Mouse (Mus musculus): ENCODE data around the gene Gm32742.

The Gm32742 gene

GRCm38 (mm10) chr9:51165312-51166180 lies at the start of gene Gm32742:
Gm32742 (minus strand) TSS chr9:51165517.
- no peak for DNase-seq (ENCODE audit: low spot score in 2 of 2)

GRCm38 (mm10) chr9:51213729-51214237 lies 48.5 kb upstream of the Gm32742 start:
- DNase-seq (ENCODE audit: low spot score in 2 of 2) = no peak

- DNase-seq (ENCODE audit: low spot score in 2 of 2) = no peak
These were observed 47.9 kb upstream of the Gm32742 start, which contains the start of gene Pou2af1 for GRCm38 (mm10) chr9:51213023-51213728. Pou2af1 (plus strand) TSS chr9:51213708.

GRCm38 (mm10) chr9:51211191-51211590 lies 45.9 kb upstream of the Gm32742 start:
- DNase-seq (ENCODE audit: low spot score in 2 of 2) = no peak

- DNase-seq (ENCODE audit: low spot score in 2 of 2) = no peak
These were observed 43.6 kb upstream of the Gm32742 start for GRCm38 (mm10) chr9:51208974-51209332.

GRCm38 (mm10) chr9:51194790-51195189 lies 29.5 kb upstream of the Gm32742 start:
- DNase-seq (ENCODE audit: low spot score in 2 of 2) = no peak

- DNase-seq (ENCODE audit: low spot score in 2 of 2) = no peak
These were observed 25.3 kb upstream of the Gm32742 start for GRCm38 (mm10) chr9:51190655-51191054.

GRCm38 (mm10) chr9:51185871-51186270 lies 20.6 kb upstream of the Gm32742 start:
- no peak for DNase-seq (ENCODE audit: low spot score in 2 of 2)

GRCm38 (mm10) chr9:51185386-51185785 lies 20.1 kb upstream of the Gm32742 start:
- DNase-seq (ENCODE audit: low spot score in 2 of 2) = peak; percentile 7 to 55

- DNase-seq (ENCODE audit: low spot score in 2 of 2) = no peak
These were observed 17.7 kb upstream of the Gm32742 start for GRCm38 (mm10) chr9:51182716-51183710.

- DNase-seq (ENCODE audit: low spot score in 2 of 2) = peak; percentile 42 to 73
These were observed 15.3 kb upstream of the Gm32742 start for GRCm38 (mm10) chr9:51180621-51181020.

- DNase-seq (ENCODE audit: low spot score in 2 of 2) = no peak
These were observed 13.0 kb upstream of the Gm32742 start for GRCm38 (mm10) chr9:51178297-51178696.

- no peak for DNase-seq (ENCODE audit: low spot score in 2 of 2)
These were observed 10.4 kb upstream of the Gm32742 start for GRCm38 (mm10) chr9:51175722-51176121.

GRCm38 (mm10) chr9:51174890-51175464 lies 9.7 kb upstream of the Gm32742 start:
- DNase-seq (ENCODE audit: low spot score in 2 of 2) = no peak

- DNase-seq (ENCODE audit: low spot score in 2 of 2) = no peak
These were observed 5.0 kb upstream of the Gm32742 start for GRCm38 (mm10) chr9:51170298-51170697.

- no peak for DNase-seq (ENCODE audit: low spot score in 2 of 2)
These were observed 3.8 kb upstream of the Gm32742 start for GRCm38 (mm10) chr9:51169133-51169532.

GRCm38 (mm10) chr9:51168698-51169097 lies 3.4 kb upstream of the Gm32742 start:
- no peak for DNase-seq (ENCODE audit: low spot score in 2 of 2)

- DNase-seq (ENCODE audit: low spot score in 2 of 2) = no peak
These were observed 2.6 kb upstream of the Gm32742 start for GRCm38 (mm10) chr9:51167954-51168353.

GRCm38 (mm10) chr9:51163989-51164388 lies 1.3 kb downstream of the Gm32742 start:
- DNase-seq (ENCODE audit: low spot score in 2 of 2) = no peak

- DNase-seq (ENCODE audit: low spot score in 2 of 2) = peak; percentile 30 to 85
These were observed 3.4 kb downstream of the Gm32742 start for GRCm38 (mm10) chr9:51161771-51162388.
